Mouse (Mus musculus) kidney, embryonic 16.5 days (tissue): ENCODE results near the gene Rnls. TPM values are rescaled to one million over a fixed set of nuclear protein-coding genes. Genes with fewer than 3 reads are reported as not detected.

Experiments
- ATAC-seq: fragments of 200-750 bp; cut with Nextera tagmentation; 2 replicates; pipeline ENCODE4 v1.8.0; 2017; ENCODE audit warnings: moderate TSS enrichment; ENCODE audit not compliant: low FRiP score, low TSS enrichment
- H3K27ac ChIP-seq: fragments of 300-500 bp; sonication (generic); 2 replicates; pipeline ENCODE4 v1.5.1; 2014; ENCODE audit warnings: low read length
- H3K27me3 ChIP-seq: fragments of 300-500 bp; sonication (generic); 2 replicates; pipeline ENCODE4 v1.6.1; 2014; ENCODE audit warnings: low read length, control low read depth, mixed read lengths; ENCODE audit not compliant: insufficient read depth
- H3K36me3 ChIP-seq: fragments of 300-500 bp; sonication (generic); 2 replicates; pipeline ENCODE4 v1.6.1; 2014; ENCODE audit warnings: low read length, control low read depth, mixed read lengths; ENCODE audit not compliant: insufficient read depth
- H3K4me1 ChIP-seq: fragments of 300-500 bp; sonication (generic); 2 replicates; pipeline ENCODE4 v1.6.1; 2014; ENCODE audit warnings: low read length, control low read depth, mixed read lengths; ENCODE audit not compliant: insufficient read depth
- H3K4me2 ChIP-seq: fragments of 300-500 bp; sonication (generic); replicated peaks from 2 replicates; pipeline ENCODE4 v1.6.1; 2014; ENCODE audit warnings: low read depth, low read length
- H3K4me3 ChIP-seq: fragments of 300-500 bp; sonication (generic); 2 replicates; pipeline ENCODE4 v1.5.1; 2014; ENCODE audit warnings: mild to moderate bottlenecking, low read length
- H3K9ac ChIP-seq: fragments of 300-500 bp; sonication (generic); replicated peaks from 2 replicates; pipeline ENCODE4 v1.6.1; 2014; ENCODE audit warnings: low read length
- H3K9me3 ChIP-seq: fragments of 300-500 bp; sonication (generic); 2 replicates; pipeline ENCODE4 v1.6.1; 2016; ENCODE audit warnings: low read length, control low read depth
- WGBS: fragments of 180-500 bp; shearing (Covaris S2); extraction: QIAGEN DNeasy Blood & Tissue Kit; methylation state at CpG from one replicate; pipeline ENCODE4 v1.1.7; 2014; 5-methylcytosine and 5-hydroxymethylcytosine counted together
- microRNA-seq: library from miRNA; unstranded; fragments of <30 nt; microRNA quantifications from one replicate; pipeline ENCODE4, GENCODE M21; 2016
- polyA plus RNA-seq: library from polyadenylated mRNA; unstranded; fragments of >200 nt; fragmentation: Nextera tagmentation; extraction: Ambion mirVana; gene quantifications from 2 replicates; pipeline ENCODE4 v1.2.1, GENCODE M21; 2015

The Rnls gene
- polyA plus RNA-seq, 1 experiment from 2014 or later: 7.3 TPM

DNA sequence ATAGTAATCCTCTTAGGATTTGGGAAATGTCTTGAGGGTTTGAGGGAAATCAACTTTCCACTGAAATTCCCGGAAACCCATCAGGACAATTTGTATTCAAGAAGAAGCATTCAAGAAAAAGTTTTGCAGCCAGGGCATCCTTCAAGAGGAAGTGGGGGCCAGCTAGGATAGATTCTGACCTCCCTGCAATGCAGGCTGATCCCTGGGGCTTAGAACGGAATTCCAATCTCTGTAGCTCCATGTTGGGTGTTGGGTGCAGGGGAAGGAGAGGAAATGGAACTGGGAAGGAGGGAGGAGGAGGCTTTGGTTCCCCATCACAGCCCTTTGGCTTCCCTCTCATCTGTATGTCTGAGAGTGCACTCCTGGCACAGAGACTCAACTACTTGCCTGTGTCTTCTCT, 303.2 kb downstream of the Rnls start:
- no peak overlapping the region for H3K4me3 ChIP-seq
- peaks cover 5% of the 10 kb centered on the region; the same call in 1 of the 2 replicates for H3K4me1 ChIP-seq
- 70% methylated on average over 2 of the region's 2 CpGs for WGBS
- H3K36me3 ChIP-seq: no peaks in the 10 kb centered on the region
- no peak overlapping the region for H3K9ac ChIP-seq
- no peak overlapping the region for H3K4me2 ChIP-seq
- H3K9me3 ChIP-seq: no peaks in the 10 kb centered on the region
- H3K27ac ChIP-seq: no peak overlapping the region
- no peaks in the 10 kb centered on the region for H3K27me3 ChIP-seq
- no peak for ATAC-seq

- H3K4me2 ChIP-seq: no peak overlapping the region
- no peak overlapping the region for H3K9ac ChIP-seq
- no peaks in the 10 kb centered on the region for H3K9me3 ChIP-seq
- no peaks in the 10 kb centered on the region for H3K27me3 ChIP-seq
- H3K4me3 ChIP-seq: no peak overlapping the region
- peaks cover 5% of the 10 kb centered on the region; the same call in 1 of the 2 replicates for H3K4me1 ChIP-seq
- no peaks in the 10 kb centered on the region for H3K36me3 ChIP-seq
- 75% methylated on average over 4 of the region's 4 CpGs for WGBS
- no peak for ATAC-seq
- no peak overlapping the region for H3K27ac ChIP-seq
Measured at GRCm38 (mm10) chr19:33087961-33088360, 304.1 kb downstream of the Rnls start.

Small RNAs within 50 kb of the gene (microRNA-seq; reads per million reads assigned to microRNA genes)
- gene Mir3970: 4.4 reads per million, percentile 20 among the genes with 10 or more reads in this experiment

Other genes with a start within 250 kb of the Rnls start
- not detected in 2 replicates for gene Lipo4, start 125.5 kb upstream of the Rnls start, polyA plus RNA-seq
- gene Gm8978, start 233.0 kb upstream of the Rnls start, polyA plus RNA-seq: not detected in 2 replicates